Mouse (Mus musculus) bone marrow macrophage, adult 2 months (primary cell): ENCODE measurements around the gene Nxph1.

Experiments used
- CTCF ChIP-seq: IDR thresholded peaks from 2 replicates; pipeline ENCODE4 v1.5.1; 2012; ENCODE audit warnings: low read depth, mild to moderate bottlenecking, low read length, moderate library complexity
- POLR2A ChIP-seq: IDR thresholded peaks from 2 replicates; pipeline ENCODE4 v1.6.1; 2012; ENCODE audit warnings: mild to moderate bottlenecking, low read depth, low read length, borderline replicate concordance

DNA sequence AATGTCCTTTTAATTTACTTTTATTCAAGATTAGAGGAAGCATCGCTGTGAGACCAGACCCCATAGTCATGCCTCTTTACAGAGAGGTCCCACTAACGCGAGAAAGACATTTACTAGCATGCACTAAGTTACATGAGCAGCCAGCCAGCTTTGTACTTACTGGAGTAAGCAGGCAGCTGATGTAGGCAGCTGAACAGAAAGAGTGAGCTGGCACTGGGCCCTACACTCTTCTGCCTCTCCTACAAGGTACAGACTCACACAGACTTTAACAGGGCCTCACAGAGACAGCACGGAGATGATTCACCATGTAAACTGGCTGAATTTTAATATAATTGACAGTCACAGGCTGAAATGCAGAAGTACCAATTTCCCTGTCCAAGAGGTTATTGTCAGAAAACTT, 11.6 kb downstream of the Nxph1 start:
- TF ChIP-seq POLR2A (no peak), CTCF (no peak)
